In the genomic region with DNA sequence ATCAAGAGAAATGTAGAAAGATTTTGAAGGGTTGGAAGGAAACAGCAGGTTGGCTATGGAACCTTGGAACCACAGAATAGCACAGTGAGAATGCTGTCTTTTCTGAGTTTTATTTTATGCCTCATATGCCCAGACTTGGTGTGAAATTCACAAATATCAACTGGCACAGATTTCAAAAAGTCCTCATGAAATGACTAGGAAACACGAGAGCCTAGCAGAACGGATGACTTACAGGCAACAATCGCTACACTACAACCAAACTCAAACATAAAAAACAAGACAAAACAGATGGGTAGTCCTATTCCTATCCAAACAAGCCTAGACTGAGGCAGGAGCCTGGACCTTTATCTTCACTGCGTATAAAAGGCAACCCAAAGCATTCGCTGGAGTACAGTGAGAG, we compare ENCODE assay signal across 21 mouse cellular contexts.
DNase-seq lines count a peak whose midpoint lies in the region; TF ChIP-seq lines count a peak whose summit lies in the region.
"Had no signal": no experiment of that assay in that cellular context is flagged by ENCODE, and none has a peak within 500 bp of the region (broad histone marks: within the 10 kb centered on the region; RNA-seq: fewer than 3 reads in every experiment).

No protein-coding gene starts in this region.

- intact Hi-C loops in left cerebral cortex, adult 2 months (cut with DNase I): no loop called here

- DNase-seq in heart, adult 11 months: peak; percentile 74
- no peak for DNase-seq in heart, postnatal 4 days
- no peak for DNase-seq in left cerebral cortex, adult 2 months (ENCODE audit: extremely low spot score in 1 of 2, low spot score in 2 of 2)
- DNase-seq in left cerebral cortex, adult 18-20 months (ENCODE audit: low spot score in 2 of 2): no peak
- DNase-seq in telencephalon, adult 2 months (ENCODE audit: low read depth, low spot score): peak; percentile 70
- no peak for DNase-seq in MN1 (ENCODE audit: low spot score)
- DNase-seq: adrenal gland, adult 8-10 months; adrenal gland, postnatal 25 days; cerebellum, adult 18-20 months; cerebellum, adult 9-10 months; cerebellum, postnatal 14 days; embryo, embryonic 11 days; gastrocnemius, postnatal 10 days; gastrocnemius, postnatal 36 days had no signal

- no peak overlapping the region for H3K4me3 ChIP-seq in left cerebral cortex, adult 2 months
- H3K4me3 ChIP-seq: embryonic facial prominence, embryonic 10.5 days; embryonic facial prominence, embryonic 13.5 days; erythroblast, embryonic 14.5 days; forebrain, embryonic 13.5 days; hindbrain, embryonic 10.5 days; hindbrain, embryonic 13.5 days; intestine, embryonic 15.5 days had no signal

- H3K27ac ChIP-seq in left cerebral cortex, adult 2 months: peak overlapping the region; percentile 54; the same call in 1 of the 2 replicates
- H3K27ac ChIP-seq: embryonic facial prominence, embryonic 10.5 days; embryonic facial prominence, embryonic 13.5 days; forebrain, embryonic 13.5 days; hindbrain, embryonic 10.5 days; hindbrain, embryonic 13.5 days; intestine, embryonic 15.5 days had no signal

- TF ChIP-seq CTCF in left cerebral cortex, adult 2 months (IDR thresholded peaks at IDR 0.05): no peak

Comparison
In these comparisons a context has a peak if more than half of its experiments do, and no peak if none do; other contexts are left out.
1. DNase-seq: peak in heart, adult 11 months (single experiment) and telencephalon, adult 2 months (single experiment); none in heart, postnatal 4 days (single experiment), left cerebral cortex, adult 2 months (0 of 2), left cerebral cortex, adult 18-20 months (0 of 2) and MN1 (single experiment).